Mouse (Mus musculus) ES-E14 (cell line): ENCODE measurements around the gene Dnah8.

Experiments used
- HCFC1 ChIP-seq: IDR thresholded peaks from 2 replicates; pipeline ENCODE4 v1.6.1; 2012; ENCODE audit warnings: low read length, inconsistent platforms, borderline replicate concordance; ENCODE audit not compliant: insufficient read depth
- MAFK ChIP-seq: IDR thresholded peaks from 2 replicates; pipeline ENCODE4 v1.6.1; 2014; ENCODE audit warnings: mild to moderate bottlenecking, low read depth, low read length, inconsistent platforms; ENCODE audit not compliant: insufficient read depth
- ZC3H11A ChIP-seq: IDR thresholded peaks from 2 replicates; pipeline ENCODE4 v1.6.1; 2012; ENCODE audit warnings: low read depth, mild to moderate bottlenecking, inconsistent platforms, low read length, borderline replicate concordance
- ZNF384 ChIP-seq: IDR thresholded peaks from 2 replicates; pipeline ENCODE4 v1.6.1; 2012; ENCODE audit warnings: low read depth, low read length, inconsistent platforms

DNA sequence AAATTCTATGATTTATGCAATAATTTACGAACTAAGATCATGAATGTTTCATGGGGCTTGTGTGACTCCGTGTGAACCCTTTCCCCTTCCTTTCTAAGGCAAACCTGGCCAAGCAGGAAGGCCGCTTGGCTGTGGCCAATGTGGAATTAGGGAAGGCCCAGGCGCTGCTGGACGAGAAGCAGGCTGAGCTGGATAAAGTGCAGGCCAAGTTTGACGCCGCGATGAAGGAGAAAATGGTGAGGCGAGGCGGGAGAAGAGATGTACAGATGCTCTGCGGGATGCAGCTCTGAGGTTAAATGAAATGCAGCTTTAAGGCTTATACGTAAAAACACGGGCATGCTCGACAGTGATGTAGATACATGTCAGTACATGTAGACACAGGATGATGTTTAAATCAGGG, 158.1 kb downstream of the Dnah8 start:
- TF ChIP-seq MAFK = no peak
- no peak for TF ChIP-seq ZC3H11A
- no peak for TF ChIP-seq ZNF384
- no peak for TF ChIP-seq HCFC1
